Mouse (Mus musculus): ENCODE results near the gene Adgrl4. TPM values are rescaled to one million over a fixed set of nuclear protein-coding genes. Genes with fewer than 3 reads are reported as not detected.

The Adgrl4 gene
- total RNA-seq, 2 experiments from 2014 or later = 2.0 to 8.8 TPM

DNA sequence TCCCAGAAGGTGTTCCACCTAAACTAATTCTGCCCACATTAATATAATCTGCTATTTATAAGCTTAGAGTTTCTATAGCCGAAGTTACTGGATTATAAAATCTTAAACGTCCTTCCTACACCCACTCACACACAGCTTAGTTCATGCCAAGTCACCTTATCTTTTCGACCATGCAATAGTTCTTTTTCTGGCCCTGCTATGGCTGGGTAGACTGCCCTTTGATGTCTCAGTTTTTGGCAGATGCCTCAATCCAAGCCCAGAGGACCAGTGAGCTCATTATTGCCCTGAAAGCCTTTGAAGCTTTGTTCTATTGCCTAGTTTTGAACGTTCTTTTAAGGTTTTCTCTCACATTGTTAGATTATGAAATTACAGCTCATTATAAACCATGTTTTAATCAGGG, 27.5 kb downstream of the Adgrl4 start:
- ATAC-seq (replicated peaks; ENCODE audit: low FRiP score, poor library complexity, severe bottlenecking) = no peak

- no peak for ATAC-seq (replicated peaks; ENCODE audit: low FRiP score, poor library complexity, severe bottlenecking)
These were observed 51.2 kb downstream of the Adgrl4 start for GRCm38 (mm10) chr3:151488853-151489252.

- no peak for ATAC-seq (replicated peaks; ENCODE audit: low FRiP score, poor library complexity, severe bottlenecking)
These were observed 67.9 kb downstream of the Adgrl4 start for GRCm38 (mm10) chr3:151505606-151506005.

GRCm38 (mm10) chr3:151511184-151511583, 73.5 kb downstream of the Adgrl4 start:
- no peak for ATAC-seq (replicated peaks; ENCODE audit: low FRiP score, poor library complexity, severe bottlenecking)

GRCm38 (mm10) chr3:151547182-151547581, 109.5 kb downstream of the Adgrl4 start:
- ATAC-seq (replicated peaks; ENCODE audit: low FRiP score, poor library complexity, severe bottlenecking) = no peak

DNA sequence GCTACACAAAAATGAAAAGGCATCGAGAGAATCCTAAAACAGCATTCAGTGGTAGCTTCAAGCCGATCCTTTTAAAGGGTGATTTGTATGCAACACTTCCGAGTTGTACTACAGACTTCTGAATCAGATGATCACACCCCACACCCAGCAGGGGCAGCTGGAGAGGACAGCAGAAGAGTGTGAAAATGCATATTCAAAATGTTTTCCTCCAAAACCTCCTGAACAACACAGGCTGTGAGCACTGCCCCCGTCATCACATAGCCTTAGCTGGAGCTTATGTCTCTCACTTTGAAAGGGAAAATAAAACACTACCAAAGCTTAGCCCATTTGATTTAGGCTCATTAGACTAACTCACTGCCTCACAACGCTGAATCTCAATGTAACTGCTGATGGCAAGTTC, 113.3 kb downstream of the Adgrl4 start:
- no peak for ATAC-seq (replicated peaks; ENCODE audit: low FRiP score, poor library complexity, severe bottlenecking)

- ATAC-seq (replicated peaks; ENCODE audit: low FRiP score, poor library complexity, severe bottlenecking) = no peak
These were observed 118.9 kb downstream of the Adgrl4 start for GRCm38 (mm10) chr3:151556635-151557034.

GRCm38 (mm10) chr3:151557125-151557524, 119.4 kb downstream of the Adgrl4 start:
- no peak for ATAC-seq (replicated peaks; ENCODE audit: low FRiP score, poor library complexity, severe bottlenecking)

DNA sequence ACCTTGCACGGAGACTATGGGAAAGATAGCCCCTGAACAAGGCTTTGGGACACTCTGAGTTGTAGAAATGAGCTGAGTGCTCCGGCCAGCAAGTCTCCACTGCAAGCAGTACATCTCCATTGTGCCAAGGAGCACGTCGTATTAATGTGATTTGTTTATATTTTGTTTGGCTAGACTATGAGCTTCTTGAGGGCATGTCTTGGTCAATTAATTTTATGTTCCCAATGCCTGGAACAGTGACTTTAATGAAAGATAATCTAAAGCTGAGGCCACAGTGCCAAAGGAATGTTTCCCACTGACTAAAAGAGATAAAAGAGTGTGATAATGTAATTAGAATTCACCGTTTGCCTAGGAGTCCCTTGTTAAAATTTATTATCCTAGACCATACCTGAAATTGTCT, 119.9 kb downstream of the Adgrl4 start:
- no peak for ATAC-seq (replicated peaks; ENCODE audit: low FRiP score, poor library complexity, severe bottlenecking)

- no peak for ATAC-seq (replicated peaks; ENCODE audit: low FRiP score, poor library complexity, severe bottlenecking)
These were observed 120.7 kb downstream of the Adgrl4 start for GRCm38 (mm10) chr3:151558374-151558773.

- no peak for ATAC-seq (replicated peaks; ENCODE audit: low FRiP score, poor library complexity, severe bottlenecking)
These were observed 128.3 kb downstream of the Adgrl4 start for GRCm38 (mm10) chr3:151565664-151566621.

GRCm38 (mm10) chr3:151566629-151567028, 128.9 kb downstream of the Adgrl4 start:
- no peak for ATAC-seq (replicated peaks; ENCODE audit: low FRiP score, poor library complexity, severe bottlenecking)

- no peak for ATAC-seq (replicated peaks; ENCODE audit: low FRiP score, poor library complexity, severe bottlenecking)
These were observed 129.9 kb downstream of the Adgrl4 start for GRCm38 (mm10) chr3:151567541-151567940.

DNA sequence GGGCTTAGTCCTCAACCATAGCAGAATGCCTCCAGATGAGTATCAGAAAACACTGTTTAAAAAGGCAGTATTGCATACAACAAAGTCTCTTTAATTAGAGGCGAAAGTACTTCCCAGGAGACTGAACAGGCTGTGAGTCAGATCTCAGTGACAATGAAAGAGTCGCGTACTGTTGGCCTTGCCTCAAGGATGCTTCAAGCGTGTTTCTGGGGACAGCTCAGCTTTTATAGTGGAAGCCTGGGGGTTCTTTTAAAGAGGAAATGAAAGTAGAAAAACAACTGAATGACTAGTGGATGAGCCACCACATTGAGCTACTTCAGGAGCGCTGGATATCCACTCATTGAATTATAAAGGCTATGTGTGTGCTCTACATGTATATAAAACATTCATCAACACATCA, 134.4 kb downstream of the Adgrl4 start:
- ATAC-seq (replicated peaks; ENCODE audit: low FRiP score, poor library complexity, severe bottlenecking) = no peak

GRCm38 (mm10) chr3:151575292-151575691, 137.6 kb downstream of the Adgrl4 start:
- ATAC-seq (replicated peaks; ENCODE audit: low FRiP score, poor library complexity, severe bottlenecking) = no peak

GRCm38 (mm10) chr3:151576155-151576554, 138.5 kb downstream of the Adgrl4 start:
- ATAC-seq (replicated peaks; ENCODE audit: low FRiP score, poor library complexity, severe bottlenecking) = no peak

DNA sequence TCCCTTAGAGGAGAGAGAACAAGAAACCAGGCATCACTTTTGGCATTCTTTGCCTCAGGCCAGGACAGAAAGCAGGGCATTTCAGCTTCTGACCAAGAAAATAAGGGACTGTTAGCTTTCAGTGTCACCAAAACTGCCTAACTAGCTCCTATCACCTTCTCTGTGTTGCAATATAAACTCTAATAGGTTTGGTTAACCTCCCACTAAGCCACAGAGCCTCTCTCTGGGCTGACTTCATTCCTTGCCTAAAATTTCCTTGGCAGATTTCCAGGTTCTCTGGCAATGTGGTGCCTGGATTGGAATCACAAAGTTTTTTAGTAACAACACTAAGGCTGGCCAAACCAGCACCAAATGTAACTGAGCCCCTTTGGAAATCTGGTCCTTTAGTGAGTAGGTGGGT, 154.2 kb downstream of the Adgrl4 start:
- no peak for ATAC-seq (replicated peaks; ENCODE audit: low FRiP score, poor library complexity, severe bottlenecking)

Measured in erythroid progenitor cell, adult 5-6 weeks (primary cell).